Mouse (Mus musculus): ENCODE measurements around the gene Zfp704. TPM values are rescaled to one million over a fixed set of nuclear protein-coding genes. Genes with fewer than 3 reads are reported as not detected.

Zfp704 gene
- 8.5 and 9.5 TPM in 2 replicates for polyA plus RNA-seq (2015; fragmentation: Nextera tagmentation; extraction: Ambion mirVana)

- Histone ChIP-seq H3K27me3 (ENCODE audit: control insufficient read depth, insufficient read depth, low read length) (no peaks in the 10 kb centered on the region), H3K36me3 (ENCODE audit: control insufficient read depth, insufficient read depth, low read length) (no peaks in the 10 kb centered on the region), H3K27ac (ENCODE audit: low read length) (peak within 1 kb of the TSS; percentile 95), H3K9ac (ENCODE audit: low read length) (peak within 1 kb of the TSS; percentile 97), H3K4me3 (replicated peaks; ENCODE audit: low read length) (peak within 1 kb of the TSS; percentile 88), H3K9me3 (replicated peaks; ENCODE audit: control insufficient read depth, low read length) (no peaks in the 10 kb centered on the region), H3K4me1 (ENCODE audit: control insufficient read depth, insufficient read depth, low read length) (peaks cover 30% of the 10 kb centered on the region), H3K4me2 (ENCODE audit: low read depth, low read length) (peak within 1 kb of the TSS; percentile 64)
- 2% methylated on average over 56 of the region's 97 CpGs for WGBS
- ATAC-seq (ENCODE audit: insufficient read depth, low FRiP score), result peak; percentile 89
Observed at GRCm38 (mm10) chr3:9609581-9610341, at the start of gene Zfp704. TSS of gene Zfp704 (minus strand) at chr3:9610085.

DNA sequence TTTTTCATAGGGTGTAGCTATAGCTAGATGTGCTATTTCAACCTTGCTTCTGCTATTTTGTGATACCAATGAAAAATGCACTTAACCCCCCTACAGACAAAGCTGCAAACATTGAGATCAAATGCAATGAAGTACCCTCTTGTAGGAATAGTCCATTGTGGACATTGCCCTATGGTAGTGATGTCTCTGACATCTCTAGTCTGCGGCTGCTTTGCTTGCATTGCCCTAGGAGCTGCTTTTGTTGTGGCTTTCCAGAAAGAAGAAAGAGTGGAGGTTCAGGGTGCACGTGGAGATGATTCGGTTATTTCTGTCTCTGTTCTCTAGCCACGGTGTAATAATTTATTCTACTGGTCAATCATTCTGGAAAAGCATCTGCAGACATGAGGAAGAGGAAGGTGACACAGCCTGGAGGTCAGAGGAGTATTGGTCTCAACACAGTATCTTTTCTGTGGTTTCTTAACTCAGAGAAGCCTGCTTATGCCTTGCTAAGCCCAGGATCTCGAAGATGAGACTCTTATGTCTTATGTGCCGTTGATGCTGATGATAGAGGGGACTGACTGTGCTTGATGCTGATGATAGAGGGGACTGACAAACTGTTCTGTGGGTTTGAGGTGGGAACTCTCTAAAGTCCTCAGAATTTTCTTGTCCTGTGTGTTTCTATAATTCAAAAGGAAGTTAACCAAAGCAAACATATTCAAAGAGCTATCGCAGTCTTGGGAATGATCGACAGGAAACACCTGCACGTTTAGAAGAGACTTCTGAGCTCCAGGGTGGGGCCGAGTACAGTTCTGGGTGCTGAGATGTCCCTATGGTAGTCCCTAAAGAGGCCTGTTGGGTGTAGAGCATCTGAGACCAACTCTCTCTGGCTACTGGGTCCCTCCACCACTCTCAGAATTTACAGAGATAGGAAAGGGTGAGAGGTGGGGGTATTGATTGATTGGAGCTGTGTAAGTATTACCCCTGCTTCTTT lies 23.4 kb upstream of the Zfp704 start:
- Histone ChIP-seq H3K27me3 (ENCODE audit: control insufficient read depth, insufficient read depth, low read length) (no peaks in the 10 kb centered on the region), H3K27ac (ENCODE audit: low read length) (no peak overlapping the region), H3K36me3 (ENCODE audit: control insufficient read depth, insufficient read depth, low read length) (no peaks in the 10 kb centered on the region), H3K4me2 (ENCODE audit: low read depth, low read length) (no peak overlapping the region), H3K9ac (ENCODE audit: low read length) (no peak overlapping the region), H3K4me1 (ENCODE audit: control insufficient read depth, insufficient read depth, low read length) (peaks cover 4% of the 10 kb centered on the region; the same call in 1 of the 2 replicates), H3K9me3 (replicated peaks; ENCODE audit: control insufficient read depth, low read length) (no peaks in the 10 kb centered on the region), H3K4me3 (replicated peaks; ENCODE audit: low read length) (no peak overlapping the region)
- WGBS, result 76% methylated on average over 10 of the region's 10 CpGs
- ATAC-seq (ENCODE audit: insufficient read depth, low FRiP score), result no peak

GRCm38 (mm10) chr3:9629951-9630350 lies 20.1 kb upstream of the Zfp704 start:
- H3K27me3 ChIP-seq (ENCODE audit: control insufficient read depth, insufficient read depth, low read length), result no peaks in the 10 kb centered on the region
- WGBS, result 12% methylated on average over 17 of the region's 17 CpGs
- H3K9me3 ChIP-seq (replicated peaks; ENCODE audit: control insufficient read depth, low read length), result no peaks in the 10 kb centered on the region
- H3K4me1 ChIP-seq (ENCODE audit: control insufficient read depth, insufficient read depth, low read length), result peaks cover 4% of the 10 kb centered on the region; the same call in 1 of the 2 replicates
- no peak overlapping the region for H3K27ac ChIP-seq (ENCODE audit: low read length)
- H3K4me3 ChIP-seq (replicated peaks; ENCODE audit: low read length), result peak overlapping the region; percentile 28
- no peaks in the 10 kb centered on the region for H3K36me3 ChIP-seq (ENCODE audit: control insufficient read depth, insufficient read depth, low read length)
- peak overlapping the region; percentile 48 for H3K4me2 ChIP-seq (ENCODE audit: low read depth, low read length)
- ATAC-seq (ENCODE audit: insufficient read depth, low FRiP score), result no peak; the same call in 1 of the 2 replicates
- peak overlapping the region; percentile 54 for H3K9ac ChIP-seq (ENCODE audit: low read length)

DNA sequence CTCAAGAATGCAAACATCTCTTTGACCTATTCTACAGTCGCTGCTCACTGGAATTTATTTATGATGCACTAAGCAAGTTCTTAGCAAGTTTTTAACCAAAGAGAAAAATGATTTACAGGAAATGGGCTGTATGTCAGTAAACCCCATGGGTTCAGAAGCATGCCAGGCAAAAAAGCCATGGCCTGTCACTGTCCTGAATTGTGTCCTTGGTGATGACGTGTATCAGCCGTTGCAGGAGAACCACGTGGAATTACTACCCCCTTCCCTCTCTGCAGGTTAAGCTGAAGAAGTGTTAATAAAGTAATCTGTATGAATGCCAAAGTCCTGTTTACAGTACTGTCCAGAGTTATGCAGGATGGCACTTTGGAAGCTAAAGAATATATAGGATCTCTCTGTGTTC lies 18.2 kb upstream of the Zfp704 start:
- 37% methylated on average over 4 of the region's 4 CpGs for WGBS
- peaks cover 4% of the 10 kb centered on the region; the same call in 1 of the 2 replicates for H3K4me1 ChIP-seq (ENCODE audit: control insufficient read depth, insufficient read depth, low read length)

GRCm38 (mm10) chr3:9626149-9626548 lies 16.3 kb upstream of the Zfp704 start:
- Histone ChIP-seq H3K4me3 (replicated peaks; ENCODE audit: low read length) (no peak overlapping the region), H3K27me3 (ENCODE audit: control insufficient read depth, insufficient read depth, low read length) (no peaks in the 10 kb centered on the region), H3K4me2 (ENCODE audit: low read depth, low read length) (no peak overlapping the region), H3K9me3 (replicated peaks; ENCODE audit: control insufficient read depth, low read length) (no peaks in the 10 kb centered on the region), H3K9ac (ENCODE audit: low read length) (no peak overlapping the region), H3K27ac (ENCODE audit: low read length) (no peak overlapping the region), H3K36me3 (ENCODE audit: control insufficient read depth, insufficient read depth, low read length) (no peaks in the 10 kb centered on the region), H3K4me1 (ENCODE audit: control insufficient read depth, insufficient read depth, low read length) (peaks cover 4% of the 10 kb centered on the region; the same call in 1 of the 2 replicates)
- ATAC-seq (ENCODE audit: insufficient read depth, low FRiP score), result no peak
- WGBS, result 66% methylated on average over 5 of the region's 5 CpGs

More for the DNA sequence above, 18.2 kb upstream of the Zfp704 start:
- no peak for ATAC-seq (ENCODE audit: insufficient read depth, low FRiP score)
- Histone ChIP-seq H3K9ac (ENCODE audit: low read length) (no peak overlapping the region), H3K4me2 (ENCODE audit: low read depth, low read length) (no peak overlapping the region), H3K4me3 (replicated peaks; ENCODE audit: low read length) (no peak overlapping the region), H3K9me3 (replicated peaks; ENCODE audit: control insufficient read depth, low read length) (no peaks in the 10 kb centered on the region), H3K27ac (ENCODE audit: low read length) (no peak overlapping the region), H3K27me3 (ENCODE audit: control insufficient read depth, insufficient read depth, low read length) (no peaks in the 10 kb centered on the region), H3K36me3 (ENCODE audit: control insufficient read depth, insufficient read depth, low read length) (no peaks in the 10 kb centered on the region)

DNA sequence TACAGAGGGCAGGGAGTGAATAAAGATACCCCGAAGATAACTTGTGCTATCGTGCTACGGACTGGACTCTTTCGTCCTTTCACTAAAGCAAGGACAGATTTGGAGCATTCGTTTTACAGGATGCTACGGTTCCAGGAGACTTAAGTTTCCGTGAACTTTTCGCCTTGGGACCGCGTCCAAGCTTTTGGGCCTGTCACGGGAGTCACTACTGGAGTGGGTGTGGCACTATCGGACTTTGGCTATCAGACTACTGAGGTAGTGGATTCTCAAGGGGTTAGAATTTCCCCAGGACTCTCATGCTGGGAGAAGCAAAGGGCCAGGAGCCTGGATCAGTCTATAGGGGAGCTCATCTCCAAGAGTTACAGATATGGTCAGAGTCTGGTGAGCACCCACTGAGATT lies 10.7 kb upstream of the Zfp704 start:
- no peak overlapping the region for H3K4me2 ChIP-seq (ENCODE audit: low read depth, low read length)
- H3K36me3 ChIP-seq (ENCODE audit: control insufficient read depth, insufficient read depth, low read length), result no peaks in the 10 kb centered on the region
- WGBS, result 78% methylated on average over 12 of the region's 12 CpGs
- no peak overlapping the region for H3K4me3 ChIP-seq (replicated peaks; ENCODE audit: low read length)
- no peaks in the 10 kb centered on the region for H3K27me3 ChIP-seq (ENCODE audit: control insufficient read depth, insufficient read depth, low read length)
- no peaks in the 10 kb centered on the region for H3K4me1 ChIP-seq (ENCODE audit: control insufficient read depth, insufficient read depth, low read length)
- H3K9me3 ChIP-seq (replicated peaks; ENCODE audit: control insufficient read depth, low read length), result no peaks in the 10 kb centered on the region
- no peak for ATAC-seq (ENCODE audit: insufficient read depth, low FRiP score)
- no peak overlapping the region for H3K27ac ChIP-seq (ENCODE audit: low read length)
- H3K9ac ChIP-seq (ENCODE audit: low read length), result no peak overlapping the region

DNA sequence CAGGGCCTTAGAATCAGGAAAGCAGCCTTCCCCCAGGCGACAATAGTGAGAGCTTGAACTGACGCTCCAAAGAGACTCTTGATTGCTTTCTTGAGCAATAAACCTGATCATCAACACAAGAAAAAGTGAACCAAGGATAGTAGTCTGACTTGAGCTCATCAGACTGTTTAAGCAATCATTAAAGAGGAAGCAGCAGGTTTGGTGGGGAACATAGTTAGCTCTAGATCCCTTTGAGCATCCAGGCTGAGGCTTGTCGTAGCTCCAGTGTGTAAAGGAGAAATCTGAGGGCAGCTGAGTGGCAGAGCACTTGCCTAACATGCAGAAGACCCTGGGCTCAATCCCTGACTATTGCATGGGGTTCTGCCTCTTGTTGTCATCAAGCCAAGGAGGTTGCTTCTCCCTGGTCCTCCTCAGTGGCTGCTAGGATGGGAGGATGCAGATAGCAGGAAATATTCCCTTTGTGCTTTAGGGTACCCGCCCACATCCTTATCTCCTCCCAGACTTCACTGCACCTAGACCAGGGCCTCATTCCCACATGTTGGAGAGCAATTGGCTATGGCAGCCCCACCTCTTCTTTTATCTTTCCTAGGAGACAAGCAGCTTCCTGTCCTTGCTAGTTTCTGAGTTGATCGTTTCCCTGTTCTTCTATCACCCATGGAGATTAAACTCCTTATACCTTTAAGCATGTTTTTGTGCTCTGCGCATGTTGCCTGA lies 9.8 kb upstream of the Zfp704 start:
- Histone ChIP-seq H3K27me3 (ENCODE audit: control insufficient read depth, insufficient read depth, low read length) (no peaks in the 10 kb centered on the region), H3K36me3 (ENCODE audit: control insufficient read depth, insufficient read depth, low read length) (no peaks in the 10 kb centered on the region), H3K4me3 (replicated peaks; ENCODE audit: low read length) (no peak overlapping the region), H3K27ac (ENCODE audit: low read length) (no peak overlapping the region), H3K9ac (ENCODE audit: low read length) (no peak overlapping the region), H3K4me2 (ENCODE audit: low read depth, low read length) (no peak overlapping the region), H3K9me3 (replicated peaks; ENCODE audit: control insufficient read depth, low read length) (no peaks in the 10 kb centered on the region), H3K4me1 (ENCODE audit: control insufficient read depth, insufficient read depth, low read length) (0 out of 2 replicates have a peak, but pooled peaks cover 2% of the 10 kb centered on the region)
- WGBS, result 66% methylated on average over 6 of the region's 6 CpGs
- ATAC-seq (ENCODE audit: insufficient read depth, low FRiP score), result no peak; the same call in 1 of the 2 replicates

- Histone ChIP-seq H3K36me3 (ENCODE audit: control insufficient read depth, insufficient read depth, low read length) (no peaks in the 10 kb centered on the region), H3K4me3 (replicated peaks; ENCODE audit: low read length) (no peak overlapping the region), H3K9ac (ENCODE audit: low read length) (no peak overlapping the region), H3K27ac (ENCODE audit: low read length) (no peak overlapping the region), H3K4me1 (ENCODE audit: control insufficient read depth, insufficient read depth, low read length) (0 out of 2 replicates have a peak, but pooled peaks cover 4% of the 10 kb centered on the region), H3K27me3 (ENCODE audit: control insufficient read depth, insufficient read depth, low read length) (no peaks in the 10 kb centered on the region), H3K9me3 (replicated peaks; ENCODE audit: control insufficient read depth, low read length) (no peaks in the 10 kb centered on the region), H3K4me2 (ENCODE audit: low read depth, low read length) (no peak overlapping the region)
- ATAC-seq (ENCODE audit: insufficient read depth, low FRiP score), result no peak
- WGBS, result 63% methylated on average over 9 of the region's 9 CpGs
Observed at GRCm38 (mm10) chr3:9617101-9617500, 7.2 kb upstream of the Zfp704 start.

Measured in stomach, embryonic 16.5 days (tissue).